Mouse (Mus musculus) kidney, adult 9 months (tissue): ENCODE data around the gene Sf3a3.

Experiments
- DNase-seq: peaks from one replicate; pipeline ENCODE4 v3.0.0; 2022

Sf3a3 gene

DNA sequence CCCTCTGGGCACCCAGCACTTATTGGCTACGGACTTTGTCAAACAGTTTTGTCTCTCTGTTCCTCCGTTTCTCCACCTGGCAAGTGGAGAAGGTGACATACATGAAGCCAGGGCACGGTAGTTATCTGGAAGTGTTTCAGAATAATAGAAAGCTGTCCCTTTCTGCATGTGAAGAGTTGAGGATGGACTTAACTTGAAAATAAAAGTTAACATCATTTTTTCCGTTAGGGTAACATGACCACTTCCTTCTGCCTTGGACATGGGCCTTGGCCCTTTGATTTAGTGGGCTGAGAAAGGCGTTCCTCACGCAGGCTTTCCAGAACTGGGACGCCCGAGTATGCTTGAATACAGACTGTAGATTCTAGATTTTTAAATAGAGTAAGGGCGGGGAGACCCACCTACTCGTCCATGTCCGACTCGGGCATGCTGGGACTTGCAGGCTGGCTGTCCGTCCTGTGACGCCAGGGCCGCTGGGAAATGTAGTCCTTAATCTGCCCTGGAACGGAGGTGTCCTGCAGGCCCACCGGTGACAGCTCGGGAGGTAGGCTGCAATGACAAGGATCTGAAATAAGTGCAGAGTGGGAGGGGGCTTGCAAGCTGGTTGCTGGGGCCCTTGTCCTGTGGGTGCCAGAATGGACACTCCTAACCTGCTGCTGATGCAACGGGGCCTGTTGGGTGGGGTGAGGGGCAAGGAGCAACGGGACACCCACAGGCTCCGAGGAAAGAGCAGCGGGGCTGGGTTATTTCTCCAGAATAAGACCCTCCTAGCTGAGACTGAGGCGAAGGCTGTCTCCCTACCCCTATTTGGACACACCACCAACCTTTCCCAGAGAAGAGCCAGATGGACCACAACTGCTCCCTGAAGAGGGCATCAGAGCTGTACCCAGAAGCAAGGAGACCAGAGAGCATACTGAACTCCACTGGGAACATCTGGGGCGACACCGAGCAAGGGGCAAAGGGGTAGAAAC lies 27.1 kb downstream of the Sf3a3 start, which contains the start of gene Inpp5b:
Gene Inpp5b (plus strand): TSS at position 475 of the 968 bp plus-strand sequence.
- peak; percentile 89 for DNase-seq

DNA sequence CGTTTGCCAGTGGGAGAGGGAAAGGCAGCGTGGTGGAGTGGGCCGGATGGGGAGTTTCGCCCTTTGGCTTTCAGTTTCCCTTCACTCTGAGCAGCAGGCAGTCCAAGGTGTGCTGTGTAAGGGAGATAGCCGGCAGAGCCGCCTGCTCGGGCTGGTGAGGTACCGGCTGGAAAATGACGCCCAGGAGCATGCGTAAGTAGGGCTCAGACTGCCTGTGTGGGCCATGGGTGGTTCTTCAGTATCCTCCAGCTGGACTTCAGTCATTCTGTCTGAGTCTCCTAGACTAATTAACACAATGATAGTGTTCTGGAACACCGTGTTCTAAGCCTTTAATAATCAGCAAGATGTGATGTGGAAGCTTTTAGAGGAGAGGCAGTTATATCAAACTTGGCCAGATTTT lies 28.3 kb downstream of the Sf3a3 start:
- DNase-seq, result peak; percentile 90

DNA sequence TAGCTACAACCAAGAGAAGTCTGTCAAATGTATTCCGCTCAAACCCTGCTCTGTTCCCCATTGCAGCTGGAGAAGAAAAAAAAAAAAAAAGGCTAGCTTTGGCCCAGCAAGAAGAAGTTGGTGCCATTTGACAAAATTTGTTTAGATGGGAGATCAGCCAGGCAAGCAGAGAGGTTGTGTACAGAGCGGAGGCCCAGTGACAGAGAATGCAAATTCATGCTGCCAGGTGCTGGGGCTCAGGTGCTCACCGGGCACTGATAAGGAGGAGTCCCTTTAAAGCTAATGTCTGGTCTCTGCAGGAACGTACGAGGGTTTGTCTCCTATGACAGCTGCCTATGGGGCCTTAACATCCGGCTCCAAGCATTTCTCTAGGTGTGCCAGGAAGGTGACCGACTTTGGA lies 32.0 kb downstream of the Sf3a3 start:
- DNase-seq, result no peak

DNA sequence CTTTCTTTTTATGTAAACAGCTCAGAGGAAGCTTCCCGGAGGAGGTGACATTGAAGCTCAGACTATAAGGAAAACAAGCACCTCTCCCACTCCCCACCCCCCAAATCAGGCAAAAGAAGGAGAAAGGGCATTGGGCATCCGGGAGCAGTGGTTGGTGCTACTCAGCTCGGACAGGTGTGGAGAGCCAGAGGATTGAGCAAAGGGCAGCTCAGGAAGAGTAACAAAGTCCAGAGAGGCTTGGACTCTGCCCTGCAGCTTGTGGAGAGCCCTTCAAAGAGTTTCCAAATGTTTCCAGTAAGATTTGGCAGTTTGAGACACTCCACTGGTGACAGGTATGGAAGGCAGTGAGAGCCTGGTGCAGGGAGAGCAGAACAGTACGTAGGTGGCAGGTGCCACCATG lies 33.3 kb downstream of the Sf3a3 start:
- peak; percentile 88 for DNase-seq

DNA sequence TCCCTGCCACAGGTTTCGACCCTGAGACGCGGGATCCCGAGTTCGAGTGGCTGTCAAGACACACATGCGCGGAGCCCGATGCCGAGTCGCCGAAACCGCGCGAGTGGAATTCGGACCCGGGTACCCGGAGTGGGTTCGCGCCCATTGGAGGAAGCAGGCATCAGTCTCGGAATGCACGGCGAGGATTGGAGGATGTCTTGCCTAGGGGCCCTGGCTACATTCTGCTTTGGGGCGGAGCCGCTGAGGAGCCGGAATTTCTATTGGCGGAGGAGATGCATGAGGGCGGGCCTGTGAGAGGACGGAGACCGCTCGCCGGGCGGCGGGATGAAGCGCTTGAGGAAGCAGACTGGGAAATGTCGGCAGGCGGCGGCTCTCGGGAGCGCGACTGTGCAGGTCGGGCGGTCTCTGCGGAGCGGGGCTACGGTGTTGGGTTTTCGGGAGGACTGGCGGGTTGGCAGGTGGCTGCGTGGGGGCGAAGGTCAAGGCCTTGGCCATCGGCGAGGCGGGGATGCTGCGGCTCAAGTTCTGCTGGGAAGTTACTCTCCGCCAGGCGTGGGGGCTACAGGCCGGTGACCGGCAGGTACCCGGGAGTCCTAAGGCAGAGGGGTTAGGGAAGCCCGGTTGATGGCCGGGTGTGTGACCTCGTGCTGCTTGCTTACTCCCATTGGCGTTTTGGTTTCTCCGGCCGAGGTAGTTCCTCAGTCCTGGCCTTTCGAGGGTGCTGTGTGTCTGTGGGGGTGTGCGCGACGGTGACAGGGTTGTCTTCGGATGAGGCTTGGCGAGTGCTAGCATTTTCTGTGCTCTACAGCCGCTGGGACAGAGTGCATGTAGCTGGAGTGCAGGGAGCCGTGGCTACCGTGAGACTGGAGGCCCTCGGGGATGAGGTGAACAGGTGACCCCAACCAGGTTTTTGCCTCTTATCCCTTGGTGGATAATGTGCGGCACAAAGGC lies 37.0 kb downstream of the Sf3a3 start:
- DNase-seq, result peak; percentile 99

DNA sequence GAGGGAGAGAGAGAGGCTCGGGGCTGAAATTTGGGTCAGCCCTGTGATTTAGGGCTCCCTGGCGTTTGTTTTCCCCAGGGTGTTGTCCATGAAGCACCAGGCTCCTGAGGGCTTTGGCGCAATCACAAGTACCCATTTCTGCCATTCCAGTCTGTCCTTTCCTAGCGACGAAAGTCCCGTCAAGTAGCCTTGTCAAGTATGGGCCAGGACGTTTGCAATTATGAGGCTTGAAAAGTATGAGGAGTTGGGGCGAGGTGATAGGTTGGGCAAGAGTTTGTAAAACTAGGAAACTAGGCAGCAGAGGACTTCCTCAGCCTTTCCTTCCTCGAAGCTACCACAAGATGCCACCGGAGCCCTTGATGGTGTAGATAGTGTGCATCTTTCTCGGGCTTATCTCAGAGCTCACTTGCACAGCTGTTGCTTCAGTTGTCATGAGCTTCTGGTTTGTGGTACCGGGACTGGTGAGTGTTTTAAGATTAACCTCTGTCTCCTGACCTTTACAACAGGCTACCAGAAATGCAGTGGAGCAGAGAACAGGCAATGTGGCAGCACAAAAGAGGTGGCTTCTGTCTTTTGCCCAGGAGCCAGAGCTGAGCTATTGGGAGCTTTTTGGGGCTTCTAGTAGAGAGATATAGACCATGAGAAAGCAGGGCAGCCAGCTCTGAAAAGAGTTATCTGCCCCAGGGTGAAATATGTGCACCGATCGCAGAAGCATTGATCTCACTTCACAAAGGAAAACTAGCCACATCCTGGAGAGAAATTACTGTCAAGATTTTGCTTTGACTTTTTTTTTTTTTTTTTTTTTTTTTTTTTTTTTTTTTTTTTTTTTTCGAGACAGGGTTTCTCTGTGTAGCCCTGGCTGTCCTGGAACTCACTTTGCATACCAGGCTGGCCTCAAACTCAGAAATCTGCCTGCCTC lies 38.0 kb downstream of the Sf3a3 start:
- peak; percentile 79 for DNase-seq

DNA sequence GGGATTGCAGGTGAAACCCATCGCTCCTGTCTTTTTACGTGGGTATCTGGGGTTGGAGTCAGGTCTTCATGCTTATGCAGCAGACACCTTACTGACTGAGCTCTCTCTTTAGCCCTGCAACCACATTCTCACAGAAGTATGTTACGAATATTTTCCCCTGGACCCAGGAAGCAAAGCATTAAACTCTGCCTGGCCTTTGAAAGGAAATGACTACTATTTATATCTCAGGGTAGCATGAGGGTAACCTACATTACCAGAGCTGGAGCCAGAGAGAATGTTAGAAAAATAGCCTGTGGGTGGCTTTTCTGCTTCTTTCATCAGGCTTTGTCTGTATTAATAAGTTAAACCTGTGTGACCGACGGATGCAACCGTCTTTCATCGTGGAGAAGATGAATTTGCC lies 41.0 kb downstream of the Sf3a3 start:
- no peak for DNase-seq

DNA sequence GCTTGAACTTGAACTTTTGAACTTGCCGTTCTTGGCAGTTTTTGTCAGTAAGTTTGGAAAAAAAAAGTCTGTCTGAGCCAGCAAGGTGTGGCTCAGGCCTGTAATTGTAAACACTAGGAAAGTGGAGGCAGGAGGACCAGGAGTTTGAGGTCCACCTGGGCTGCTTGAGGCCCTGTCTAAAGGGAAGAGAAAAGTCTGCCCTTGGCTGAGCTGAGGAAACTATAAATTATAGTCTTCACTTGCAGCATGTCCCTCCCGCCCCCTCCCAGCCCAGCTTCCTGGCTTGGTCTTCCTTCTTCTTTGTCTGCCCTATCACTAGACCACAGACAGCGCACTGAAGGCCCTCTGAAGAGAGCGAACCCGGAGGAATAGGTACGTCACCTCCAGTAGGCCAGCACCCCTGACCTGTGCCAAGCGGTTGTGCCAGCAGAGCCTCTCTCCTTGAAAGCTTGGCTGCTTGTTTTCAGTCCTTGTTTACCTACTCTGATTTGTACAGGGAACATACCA lies 44.8 kb downstream of the Sf3a3 start:
- peak; percentile 58 for DNase-seq

DNA sequence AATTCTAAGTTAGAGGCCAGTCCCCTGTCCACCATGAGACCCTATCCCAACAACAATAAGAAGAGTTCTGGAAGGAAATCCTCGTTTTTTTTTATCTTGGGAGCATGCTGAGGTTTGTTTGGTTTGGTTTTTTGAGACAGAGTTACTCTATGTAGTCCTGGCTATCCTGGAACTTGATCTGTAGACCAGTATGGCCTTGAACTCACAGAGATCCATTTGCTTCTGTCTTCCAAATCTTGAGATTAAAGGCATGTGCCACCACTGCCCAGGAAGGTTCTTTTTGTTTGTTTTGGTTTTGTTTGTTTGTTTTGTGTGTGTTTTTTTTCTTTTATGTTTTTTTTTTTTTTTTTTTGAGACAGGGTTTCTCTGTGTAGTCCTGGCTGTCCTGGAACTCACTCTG lies 46.6 kb downstream of the Sf3a3 start:
- DNase-seq, result no peak

DNA sequence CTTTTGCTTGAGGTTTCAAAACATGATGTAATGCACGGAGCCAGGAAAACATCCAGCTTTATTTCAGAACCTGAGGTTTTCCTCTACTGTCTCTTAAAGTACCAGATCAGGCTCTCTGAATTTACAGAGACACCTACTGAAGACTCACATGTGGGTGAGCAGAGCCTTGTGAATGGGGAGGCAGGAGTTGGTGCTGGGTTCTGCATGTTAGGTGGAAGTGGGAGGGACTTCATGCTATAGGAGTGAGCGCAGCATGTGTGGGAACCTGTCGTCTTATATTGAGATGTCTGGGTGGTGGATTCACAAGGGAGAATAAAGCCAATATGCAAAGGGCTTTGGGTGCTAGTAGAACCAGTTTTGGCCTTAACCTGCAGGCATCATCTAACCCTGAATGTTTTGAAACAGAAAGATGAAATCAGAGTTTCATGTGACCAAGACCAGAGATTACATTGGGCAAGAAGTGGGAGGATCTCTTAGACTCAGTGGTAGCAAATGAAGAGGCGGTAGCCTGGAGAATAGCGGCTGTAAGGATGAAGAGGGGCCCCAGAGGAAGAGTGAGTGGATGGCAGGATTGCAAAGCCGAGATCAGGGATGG lies 48.4 kb downstream of the Sf3a3 start:
- no peak for DNase-seq

DNA sequence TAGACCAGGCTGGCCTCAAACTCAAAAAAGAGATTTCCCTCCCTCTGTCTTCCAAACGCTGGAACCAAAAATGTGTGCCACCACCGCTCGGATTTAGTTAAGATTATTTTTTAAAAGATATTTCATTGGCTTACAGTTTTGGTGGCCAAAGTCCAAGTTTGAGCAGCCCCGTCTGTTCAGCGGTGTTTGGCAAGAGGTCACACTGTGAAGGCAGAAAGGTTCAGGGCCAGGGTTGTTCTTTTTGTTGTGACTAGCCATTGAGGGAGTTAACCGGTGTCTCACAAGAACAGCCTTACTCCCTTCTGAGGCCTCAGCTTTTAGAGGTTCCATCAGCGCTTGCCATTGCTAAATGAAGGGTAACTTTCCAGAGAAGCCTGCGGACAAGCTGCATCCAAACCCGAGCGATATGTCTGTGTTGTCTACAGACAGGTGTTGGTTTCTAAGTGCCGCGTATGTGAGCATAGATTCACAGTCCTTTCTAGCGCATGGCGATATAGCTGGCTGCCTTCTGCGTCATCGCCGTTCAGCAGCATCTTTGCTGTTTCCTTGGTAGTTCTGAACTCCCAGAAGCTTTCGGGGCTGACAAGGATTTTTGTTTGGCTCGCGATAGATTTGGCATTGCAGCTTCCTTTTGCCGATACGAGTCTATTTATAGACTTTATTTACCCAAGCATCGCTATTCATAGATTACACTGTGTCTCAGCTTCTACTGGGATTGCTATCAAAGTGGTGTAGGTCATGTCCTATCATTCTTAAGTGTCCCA lies 51.4 kb downstream of the Sf3a3 start:
- DNase-seq, result peak; percentile 66

DNA sequence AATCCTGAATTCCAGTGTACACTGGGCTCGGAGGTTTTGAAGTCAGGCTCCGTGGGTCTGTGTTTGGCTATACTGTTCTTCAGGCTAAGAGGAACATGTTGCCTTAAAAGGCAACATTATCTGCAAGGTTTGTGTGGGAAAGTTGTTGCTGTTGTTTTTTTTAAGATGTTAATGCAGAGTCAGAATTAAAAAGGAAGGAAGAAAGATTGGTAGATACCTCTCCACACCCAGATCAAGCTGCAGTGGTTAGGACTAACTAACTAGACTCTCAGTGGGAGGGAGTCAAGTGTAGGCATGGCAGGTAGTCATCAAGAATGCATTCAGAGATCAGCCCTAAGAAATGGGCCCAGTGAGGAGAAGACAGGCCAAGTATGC lies 52.0 kb downstream of the Sf3a3 start:
- no peak for DNase-seq

DNA sequence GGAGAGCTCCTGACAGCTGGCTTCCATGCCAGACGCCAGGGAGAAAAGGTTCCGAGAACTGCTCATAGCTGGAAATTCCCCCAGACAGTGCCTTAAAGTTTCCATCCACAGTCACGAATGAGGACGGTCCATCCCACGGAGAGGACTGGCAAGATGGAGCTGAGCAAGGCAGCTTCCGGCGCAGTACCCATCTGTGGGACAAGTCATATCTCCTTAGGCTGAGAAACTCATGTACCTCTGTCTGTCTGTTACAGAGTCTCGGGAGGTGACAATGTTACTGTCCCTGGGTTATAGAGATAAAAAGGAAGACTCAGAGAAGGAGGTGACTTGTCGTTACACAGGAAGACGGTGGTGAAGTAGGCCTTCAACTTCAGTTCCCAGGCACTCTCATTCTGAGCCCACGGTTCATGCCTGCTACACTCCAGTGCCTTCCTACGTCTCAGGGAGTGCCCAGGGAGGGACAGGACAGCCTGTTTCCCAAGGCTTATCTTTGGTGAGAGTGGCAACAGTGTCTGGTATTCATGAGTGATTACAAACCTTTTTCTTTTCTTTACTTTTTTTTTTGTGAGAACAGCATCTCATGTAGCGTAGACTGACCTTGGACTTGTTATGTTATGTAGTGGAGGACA lies 54.5 kb downstream of the Sf3a3 start:
- no peak for DNase-seq

DNA sequence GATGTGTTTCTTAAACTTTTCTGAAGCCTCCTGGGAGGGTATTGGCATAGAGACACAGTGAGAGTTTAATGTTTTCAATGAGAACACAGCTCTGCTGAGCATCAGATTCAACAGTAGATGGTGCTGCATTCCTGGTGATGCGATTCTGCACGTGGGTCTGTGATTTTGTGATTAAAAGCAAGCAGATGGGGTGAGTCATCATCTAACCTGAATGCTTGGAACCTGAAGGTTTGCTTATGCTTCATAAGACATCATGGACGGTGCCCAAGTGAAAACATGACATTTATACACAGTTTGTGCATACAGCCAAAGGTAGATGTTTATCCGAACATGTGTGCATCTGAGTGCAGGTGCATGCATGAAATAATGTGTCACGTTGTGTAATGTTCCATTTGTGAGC lies 56.0 kb downstream of the Sf3a3 start:
- DNase-seq, result no peak

DNA sequence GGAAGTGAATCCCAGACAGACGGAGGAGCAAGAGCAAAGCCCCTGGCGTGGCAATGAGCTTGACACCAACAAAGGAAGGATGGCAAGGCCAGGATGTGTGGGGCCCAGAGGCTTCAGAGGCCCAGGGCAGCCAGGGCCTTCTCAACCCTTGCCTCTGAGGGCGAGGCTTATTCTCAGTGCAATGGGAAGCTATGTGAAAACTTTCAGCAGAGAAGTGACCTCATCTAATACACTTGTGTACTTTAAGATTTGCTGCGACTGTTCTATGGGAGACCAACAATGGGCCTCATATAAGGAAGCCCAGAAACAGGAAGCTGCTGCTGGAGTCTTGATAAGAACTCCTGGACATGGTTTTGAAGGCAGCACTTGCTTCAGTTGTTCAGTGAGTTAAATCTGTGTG lies 57.5 kb downstream of the Sf3a3 start:
- DNase-seq, result no peak

DNA sequence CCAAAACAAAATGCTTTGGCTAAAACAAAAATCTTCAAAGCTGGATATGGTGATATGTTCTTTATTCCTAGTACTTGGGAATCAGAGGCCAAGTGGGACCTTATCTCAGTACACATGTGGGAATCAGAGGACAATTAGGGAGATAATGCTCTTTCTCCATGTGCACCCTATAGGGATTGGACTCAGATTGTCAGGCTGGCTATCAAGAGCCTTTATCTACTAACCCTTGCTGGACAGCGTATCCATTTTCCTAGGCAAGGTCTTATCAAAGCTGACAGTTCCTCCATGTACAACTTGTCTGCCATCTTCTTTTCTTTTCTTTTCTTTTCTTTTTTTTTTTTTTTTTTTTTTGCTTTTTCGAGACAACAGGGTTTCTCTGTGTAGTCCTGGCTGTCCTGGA lies 58.9 kb downstream of the Sf3a3 start:
- DNase-seq, result no peak

DNA sequence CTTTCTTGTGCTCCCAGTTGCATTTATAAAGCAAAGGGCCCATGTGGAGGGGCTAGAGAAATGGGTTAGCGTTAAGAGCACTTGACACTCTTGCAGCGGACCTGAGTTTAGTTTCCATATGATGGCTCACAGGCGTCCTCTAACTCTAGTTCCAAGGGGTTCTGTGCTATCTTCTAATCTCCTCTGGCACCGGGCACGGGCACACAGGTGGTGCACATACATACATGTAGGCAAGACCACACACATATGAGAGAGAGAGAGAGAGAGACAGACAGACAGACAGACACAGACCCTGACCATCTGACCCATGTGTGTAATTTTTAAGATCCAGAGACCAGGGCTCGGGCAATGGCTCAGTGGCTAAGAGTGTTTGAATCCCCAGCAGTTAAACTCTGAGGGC lies 59.4 kb downstream of the Sf3a3 start:
- DNase-seq, result no peak

DNA sequence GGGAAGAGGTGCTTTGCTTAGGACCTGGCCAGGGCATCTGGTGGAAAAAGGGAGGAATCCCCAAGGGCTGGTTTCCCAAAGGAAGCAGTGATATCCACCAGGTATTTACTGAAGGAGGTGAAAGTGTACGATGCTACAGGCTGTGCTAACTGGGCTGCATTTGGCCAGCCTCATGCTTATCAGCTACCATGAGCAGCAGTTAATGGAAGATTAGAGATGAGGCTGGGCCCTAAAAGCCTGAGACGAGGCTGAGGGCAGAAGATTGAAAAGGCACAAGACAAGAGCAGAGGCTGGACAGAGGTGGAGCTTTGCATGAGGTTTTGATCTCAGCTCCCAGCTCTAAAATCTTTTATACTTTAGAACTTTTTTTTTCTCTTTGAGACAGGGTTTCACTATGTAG lies 59.9 kb downstream of the Sf3a3 start:
- no peak for DNase-seq

DNA sequence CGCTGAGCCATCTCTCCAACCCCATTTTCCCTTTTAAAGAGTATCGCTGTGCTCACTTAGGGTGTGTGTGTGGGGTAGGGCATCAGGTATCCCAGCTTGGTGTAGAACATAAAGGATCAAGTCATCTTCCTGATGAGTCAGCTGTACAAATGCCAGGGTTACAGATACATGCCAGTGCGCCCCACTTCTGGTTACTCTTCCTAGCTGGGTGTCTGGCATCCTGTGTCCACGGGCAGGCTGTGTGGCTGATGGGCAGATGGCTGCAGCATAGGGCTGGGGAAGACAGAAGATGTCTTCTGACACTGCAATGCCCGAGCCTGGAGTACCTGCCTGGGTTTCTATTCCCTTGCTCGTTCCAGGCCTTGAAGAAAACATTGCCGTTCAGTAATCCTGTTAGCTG lies 66.8 kb downstream of the Sf3a3 start:
- no peak for DNase-seq
